Mouse (Mus musculus) hindbrain, embryonic 15.5 days (tissue): Measurements from ENCODE around the gene Ercc1. TPM values are rescaled to one million over a fixed set of nuclear protein-coding genes. Genes with fewer than 3 reads are reported as not detected.
A peak's percentile ranks its signal among the peaks of the same experiment; 100 is the strongest.

Experiments used
- ATAC-seq: fragments of 200-750 bp; cut with Nextera tagmentation; 2 replicates; pipeline ENCODE4 v1.8.0; 2017; ENCODE audit warnings: low read depth, moderate number of reproducible peaks, moderate TSS enrichment; ENCODE audit not compliant: low FRiP score
- H3K27ac ChIP-seq: fragments of 300-500 bp; sonication (generic); replicated peaks from 2 replicates; pipeline ENCODE4 v1.5.1; 2015; ENCODE audit warnings: mild to moderate bottlenecking, inconsistent platforms
- H3K27me3 ChIP-seq: fragments of 300-500 bp; sonication (generic); 2 replicates; pipeline ENCODE4 v1.6.1; 2015; ENCODE audit warnings: control low read depth, inconsistent platforms
- H3K36me3 ChIP-seq: fragments of 300-500 bp; sonication (generic); 2 replicates; pipeline ENCODE4 v1.6.1; 2015; ENCODE audit warnings: control low read depth, inconsistent platforms
- H3K4me1 ChIP-seq: fragments of 300-500 bp; sonication (generic); replicated peaks from 2 replicates; pipeline ENCODE4 v1.6.1; 2015; ENCODE audit warnings: control low read depth, inconsistent platforms
- H3K4me2 ChIP-seq: fragments of 300-500 bp; sonication (generic); 2 replicates; pipeline ENCODE4 v1.6.1; 2015; ENCODE audit warnings: moderate library complexity, mild to moderate bottlenecking, inconsistent platforms
- H3K4me3 ChIP-seq: fragments of 300-500 bp; sonication (generic); 2 replicates; pipeline ENCODE4 v1.5.1; 2015; ENCODE audit warnings: mild to moderate bottlenecking, inconsistent platforms
- H3K9ac ChIP-seq: fragments of 300-500 bp; sonication (generic); 2 replicates; pipeline ENCODE4 v1.6.1; 2015; ENCODE audit warnings: inconsistent platforms
- H3K9me3 ChIP-seq: fragments of 300-500 bp; sonication (generic); 2 replicates; pipeline ENCODE4 v1.6.1; 2016; ENCODE audit warnings: control low read depth, inconsistent platforms
- WGBS: fragments of 180-500 bp; shearing (Covaris S2); methylation state at CpG from one replicate; pipeline ENCODE4 v1.1.7; 2015; 5-methylcytosine and 5-hydroxymethylcytosine counted together
- polyA plus RNA-seq: library from polyadenylated mRNA; unstranded; fragments of >200 nt; fragmentation: Nextera tagmentation; extraction: Ambion mirVana; gene quantifications from 2 replicates; pipeline ENCODE4 v1.2.1, GENCODE M21; 2015

The Ercc1 gene
- polyA plus RNA-seq, 1 experiment from 2014 or later = 84.8 TPM

DNA sequence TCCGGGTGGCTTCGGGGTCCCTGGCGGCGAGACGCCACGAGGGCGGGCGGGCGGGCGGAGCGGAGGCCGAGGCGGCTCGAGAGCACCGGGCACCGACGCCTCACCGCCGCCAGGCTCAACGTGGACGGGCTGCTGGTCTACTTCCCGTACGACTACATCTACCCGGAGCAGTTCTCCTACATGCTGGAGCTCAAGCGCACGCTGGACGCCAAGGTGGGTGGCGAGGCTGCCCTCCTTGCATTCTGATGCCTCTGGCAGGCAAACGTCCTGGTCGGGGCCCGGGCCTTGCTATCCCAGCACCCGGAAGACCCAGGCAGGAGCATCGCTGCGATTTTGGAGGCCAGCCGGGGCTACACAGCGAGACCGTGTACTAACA is 37.6 kb downstream of the Ercc1 start:
- Histone ChIP-seq H3K27me3 (no peaks in the 10 kb centered on the region), H3K9me3 (no peaks in the 10 kb centered on the region), H3K4me1 (peaks cover 17% of the 10 kb centered on the region), H3K27ac (peak overlapping the region; percentile 71), H3K4me2 (peak overlapping the region; percentile 58), H3K4me3 (peak overlapping the region; percentile 93), H3K9ac (peak overlapping the region; percentile 82), H3K36me3 (peaks cover 23% of the 10 kb centered on the region)
- ATAC-seq = peak; percentile 64
- under 1% methylated on average over 28 of the region's 37 CpGs for WGBS

DNA sequence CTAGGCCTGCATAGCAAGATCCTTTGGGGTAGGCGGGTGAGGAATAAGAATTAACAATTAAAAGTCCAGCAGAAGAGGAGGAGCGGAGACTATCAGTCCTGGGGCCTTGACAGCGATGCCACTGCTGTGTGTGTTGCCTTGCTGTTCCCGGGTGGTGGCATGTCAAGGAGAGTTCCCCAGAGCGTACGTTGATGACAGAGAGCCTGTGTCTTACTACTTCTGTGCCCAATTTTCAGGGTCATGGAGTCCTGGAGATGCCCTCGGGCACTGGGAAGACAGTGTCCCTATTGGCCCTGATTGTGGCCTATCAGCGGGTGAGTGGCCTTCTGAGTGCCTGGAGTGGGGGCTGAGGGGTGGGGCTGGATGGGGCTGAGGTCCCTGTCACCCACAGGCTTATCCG is 39.1 kb downstream of the Ercc1 start:
- Histone ChIP-seq H3K4me1 (peaks cover 17% of the 10 kb centered on the region), H3K27ac (no peak overlapping the region), H3K4me3 (no peak overlapping the region), H3K9me3 (no peaks in the 10 kb centered on the region), H3K4me2 (0 out of 2 replicates have a peak overlapping the region, but pooled peaks have one; percentile 58), H3K9ac (no peak overlapping the region), H3K27me3 (no peaks in the 10 kb centered on the region), H3K36me3 (peaks cover 33% of the 10 kb centered on the region)
- no peak for ATAC-seq
- 84% methylated on average over 9 of the region's 9 CpGs for WGBS

DNA sequence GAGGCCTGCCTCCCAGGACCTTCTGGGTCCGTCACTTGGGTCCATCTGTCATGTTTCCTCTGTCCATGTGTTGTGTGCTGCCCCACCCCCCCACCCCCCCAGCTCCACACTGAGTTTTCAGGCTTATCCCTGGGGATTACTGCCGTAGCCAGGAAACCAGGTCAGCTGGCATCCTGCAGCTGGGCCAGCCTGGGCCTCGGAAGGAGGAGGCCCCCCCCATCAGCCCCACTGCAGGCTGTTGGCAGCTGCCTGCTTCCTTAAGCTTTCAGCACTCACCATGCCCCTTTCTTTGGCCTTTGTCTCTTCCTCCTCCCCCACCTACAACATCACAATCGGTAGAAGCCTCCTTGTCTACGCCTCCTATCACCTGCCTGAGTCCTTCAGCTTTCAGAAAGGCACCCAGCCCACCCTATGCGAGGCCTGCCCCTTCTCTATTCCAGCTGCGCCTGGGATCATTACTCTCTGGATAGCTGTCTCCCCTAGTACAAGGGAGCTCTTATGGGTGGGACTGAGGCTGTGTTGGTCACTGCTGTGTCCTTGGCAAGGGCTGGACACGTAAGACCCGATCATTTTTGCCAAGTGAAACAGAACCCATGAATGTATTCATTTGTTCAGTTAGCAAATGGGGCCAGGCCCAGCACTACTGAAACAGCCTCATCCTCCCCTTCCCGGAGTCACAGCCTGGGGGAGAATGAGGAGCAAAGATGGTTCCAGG is 44.3 kb downstream of the Ercc1 start:
- H3K27ac ChIP-seq = no peak overlapping the region
- peaks cover 3% of the 10 kb centered on the region; the same call in 1 of the 2 replicates for H3K4me1 ChIP-seq
- H3K9ac ChIP-seq = no peak overlapping the region
- H3K4me3 ChIP-seq = no peak overlapping the region
- 62% methylated on average over 10 of the region's 10 CpGs for WGBS
- H3K27me3 ChIP-seq = no peaks in the 10 kb centered on the region
- peaks cover 70% of the 10 kb centered on the region for H3K36me3 ChIP-seq
- H3K4me2 ChIP-seq = no peak overlapping the region
- no peaks in the 10 kb centered on the region for H3K9me3 ChIP-seq
- no peak for ATAC-seq

DNA sequence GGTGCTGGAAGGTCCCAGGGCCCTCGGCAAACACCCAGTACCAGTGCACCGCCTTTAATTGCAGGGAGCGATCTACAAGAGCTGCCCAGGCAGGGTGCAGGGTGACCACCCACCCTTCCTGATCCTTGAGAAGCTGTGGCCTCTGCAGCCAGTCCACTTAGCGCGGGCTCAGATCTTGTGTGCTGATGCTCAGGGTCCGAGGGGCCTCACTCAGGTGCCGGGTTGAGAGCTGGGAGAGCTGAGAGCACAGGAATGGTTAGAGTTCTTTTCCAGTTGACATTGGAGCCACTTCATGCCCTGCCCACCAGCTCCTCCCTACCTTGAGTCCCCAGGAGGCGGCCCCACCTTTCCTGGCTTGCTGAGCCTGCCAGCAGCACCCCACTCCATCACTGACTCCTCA is 49.9 kb downstream of the Ercc1 start:
- Histone ChIP-seq H3K4me1 (peaks cover 4% of the 10 kb centered on the region; the same call in 1 of the 2 replicates), H3K9ac (no peak overlapping the region), H3K4me3 (no peak overlapping the region), H3K36me3 (peaks cover 54% of the 10 kb centered on the region), H3K27me3 (0 out of 2 replicates have a peak, but pooled peaks cover 5% of the 10 kb centered on the region), H3K9me3 (no peaks in the 10 kb centered on the region), H3K27ac (no peak overlapping the region), H3K4me2 (no peak overlapping the region)
- ATAC-seq = no peak
- 90% methylated on average over 8 of the region's 8 CpGs for WGBS

DNA sequence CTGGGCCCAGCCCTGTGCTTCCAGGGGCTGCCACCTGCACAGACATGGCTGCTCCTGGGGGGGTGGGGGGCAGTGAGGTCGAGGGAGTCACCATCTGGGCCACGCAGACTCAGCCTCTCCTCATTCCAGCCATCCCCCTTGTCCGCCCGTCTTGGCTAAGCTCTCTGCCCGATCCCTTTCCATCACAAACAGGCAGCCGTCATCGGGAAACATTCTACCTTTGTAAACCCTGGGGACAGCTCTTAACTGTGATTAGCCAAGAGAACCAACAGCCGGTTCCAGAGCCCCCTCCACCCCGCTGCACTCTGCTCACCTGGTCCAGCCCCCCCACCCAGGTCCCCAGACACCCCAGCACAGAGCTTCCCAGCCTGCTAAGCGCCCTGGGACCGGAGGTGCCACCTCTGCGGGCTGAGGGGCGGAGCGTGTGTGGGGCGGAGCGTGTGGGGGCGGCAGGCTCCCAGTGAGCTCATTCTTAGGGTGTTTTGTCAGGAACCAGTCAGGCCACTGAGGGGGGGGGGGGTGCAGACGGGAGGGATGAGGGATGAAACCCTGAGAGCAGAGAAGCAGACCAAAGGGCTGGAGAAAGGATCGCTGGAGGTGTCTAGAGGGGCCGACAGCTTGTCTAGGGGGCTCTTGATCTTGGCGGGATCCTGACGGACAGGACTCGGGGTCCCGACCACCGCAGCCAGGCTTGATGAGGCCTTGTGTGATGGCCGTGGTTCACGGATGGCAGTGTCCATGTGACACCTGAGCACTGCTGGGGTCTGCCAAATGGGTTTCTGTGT is 55.1 kb downstream of the Ercc1 start:
- Histone ChIP-seq H3K9me3 (no peaks in the 10 kb centered on the region), H3K9ac (peak overlapping the region; percentile 2; the same call in 1 of the 2 replicates), H3K27me3 (peaks cover 48% of the 10 kb centered on the region), H3K4me3 (peak overlapping the region; percentile 6; the same call in 1 of the 2 replicates), H3K27ac (no peak overlapping the region), H3K4me2 (peak overlapping the region; percentile 43), H3K4me1 (peaks cover 16% of the 10 kb centered on the region), H3K36me3 (peaks cover 10% of the 10 kb centered on the region)
- 4% methylated on average over 26 of the region's 27 CpGs for WGBS
- ATAC-seq = no peak

DNA sequence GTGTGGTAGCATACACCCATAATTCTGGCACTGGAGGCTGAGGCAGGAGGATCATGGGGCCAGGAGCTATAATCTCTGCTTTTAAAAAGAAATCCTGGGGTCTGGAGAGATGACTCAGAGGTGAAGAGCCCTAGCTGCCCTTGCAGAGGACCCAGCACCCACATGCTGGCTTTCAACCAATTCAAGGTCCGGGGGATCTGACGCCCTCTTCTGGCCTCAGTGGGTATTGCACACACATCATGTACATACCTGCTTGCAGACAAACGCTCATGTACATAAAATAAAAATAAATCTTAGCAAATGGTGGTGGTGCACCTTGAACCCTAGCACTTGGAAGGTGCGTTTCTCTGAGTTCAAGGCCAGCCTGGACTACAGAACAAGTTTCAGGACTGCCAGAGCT is 56.4 kb downstream of the Ercc1 start:
- H3K9ac ChIP-seq = no peak overlapping the region
- H3K27me3 ChIP-seq = peaks cover 53% of the 10 kb centered on the region
- 81% methylated on average over 4 of the region's 4 CpGs for WGBS

DNA sequence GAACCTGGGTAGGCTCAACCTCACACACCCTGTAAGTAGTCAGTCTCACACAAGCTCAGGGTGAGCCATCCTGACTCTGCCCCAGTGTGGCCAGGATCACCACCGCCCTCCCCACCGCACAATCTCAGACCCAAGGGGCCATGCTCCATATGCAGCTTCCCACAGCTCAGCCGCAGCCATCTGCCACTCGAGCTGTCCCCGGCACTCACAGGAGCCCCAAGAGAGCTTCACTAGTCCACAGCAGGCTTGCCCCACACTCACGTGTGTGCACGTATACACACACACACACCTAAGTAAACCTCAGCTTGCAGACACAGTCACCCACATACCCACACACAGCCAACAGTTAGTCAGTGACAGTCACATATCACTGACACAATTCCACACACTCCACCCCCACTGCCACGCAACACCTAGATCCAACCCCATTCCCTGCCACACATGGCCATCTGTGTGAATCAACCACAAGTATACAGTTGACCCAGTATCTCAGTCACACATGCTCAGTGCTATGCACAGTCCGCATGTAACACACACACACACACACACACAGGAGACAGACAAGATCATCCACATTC is 58.0 kb downstream of the Ercc1 start:
- WGBS = 64% methylated on average over 9 of the region's 9 CpGs
- H3K4me3 ChIP-seq = no peak overlapping the region
- no peak for ATAC-seq
- no peak overlapping the region for H3K4me2 ChIP-seq
- peaks cover 55% of the 10 kb centered on the region for H3K27me3 ChIP-seq
- peaks cover 19% of the 10 kb centered on the region for H3K4me1 ChIP-seq
- H3K27ac ChIP-seq = no peak overlapping the region
- H3K36me3 ChIP-seq = no peaks in the 10 kb centered on the region
- H3K9me3 ChIP-seq = no peaks in the 10 kb centered on the region
- no peak overlapping the region for H3K9ac ChIP-seq

More for the DNA sequence above, 56.4 kb downstream of the Ercc1 start:
- Histone ChIP-seq H3K27ac (no peak overlapping the region), H3K36me3 (no peaks in the 10 kb centered on the region), H3K4me1 (peaks cover 19% of the 10 kb centered on the region), H3K4me2 (no peak overlapping the region), H3K4me3 (no peak overlapping the region), H3K9me3 (no peaks in the 10 kb centered on the region)
- no peak for ATAC-seq

DNA sequence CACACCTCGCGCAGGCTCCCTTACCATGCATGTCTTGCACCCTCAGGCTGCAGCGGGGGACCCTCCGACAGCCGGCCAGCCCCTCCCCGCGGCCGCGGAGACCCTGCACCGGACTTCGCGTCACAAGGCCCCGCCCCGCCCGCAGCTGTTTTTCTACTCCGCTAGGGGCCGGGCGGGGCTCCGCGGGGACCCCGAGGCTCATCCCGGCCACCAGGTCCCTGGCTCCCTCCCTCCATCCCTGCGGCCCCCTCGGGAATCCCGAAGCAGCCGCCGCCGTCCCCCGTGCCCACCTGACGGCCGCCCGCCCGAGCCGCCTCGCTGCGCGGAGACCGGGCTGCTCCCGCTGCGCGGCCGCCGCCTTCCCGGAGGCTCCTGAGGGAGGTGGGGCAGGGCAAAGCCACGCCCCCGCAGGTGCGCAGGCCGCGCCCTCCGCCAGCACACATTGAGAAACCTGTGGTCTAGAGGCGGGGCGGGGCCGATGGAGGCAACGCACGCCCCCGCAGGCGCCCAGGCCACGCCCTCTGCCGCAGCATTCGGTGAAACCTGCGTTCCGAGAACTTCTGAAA is 59.2 kb downstream of the Ercc1 start, which contains the start of gene Klc3:
Gene Klc3 (minus strand): TSS at position 374 of the 566 bp plus-strand sequence.
- ATAC-seq = peak; percentile 21; the same call in 1 of the 2 replicates
- Histone ChIP-seq H3K4me1 (peaks cover 19% of the 10 kb centered on the region), H3K27ac (no peak within 1 kb of the TSS), H3K9ac (peak within 1 kb of the TSS; percentile 41; the same call in 1 of the 2 replicates), H3K27me3 (peaks cover 55% of the 10 kb centered on the region), H3K9me3 (no peaks in the 10 kb centered on the region), H3K36me3 (no peaks in the 10 kb centered on the region), H3K4me2 (peak within 1 kb of the TSS; percentile 98), H3K4me3 (peak within 1 kb of the TSS; percentile 54)
- under 1% methylated on average over 47 of the region's 62 CpGs for WGBS

DNA sequence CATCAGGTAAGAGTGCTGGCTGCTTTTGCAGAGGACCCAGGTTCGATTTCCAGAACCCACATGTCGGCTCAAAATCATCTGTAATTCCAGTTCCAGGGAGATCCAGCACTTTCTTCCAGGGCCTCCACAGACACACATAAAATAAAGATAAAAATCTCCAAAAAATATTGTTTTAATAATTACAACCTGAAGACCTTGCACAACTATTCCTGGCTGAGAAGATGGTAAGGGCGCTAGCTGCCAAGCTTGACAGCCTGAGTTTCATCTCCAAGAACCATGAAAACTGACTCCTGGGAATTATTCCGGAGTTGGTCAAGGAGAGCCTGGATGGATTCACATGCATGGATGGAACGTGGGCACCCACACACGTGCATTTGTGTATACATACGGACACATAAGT is 59.9 kb downstream of the Ercc1 start, which contains the start of gene Ckm:
Gene Ckm (plus strand): TSS at position 301 of the 400 bp plus-strand sequence.
- Histone ChIP-seq H3K9ac (peak within 1 kb of the TSS; percentile 41; the same call in 1 of the 2 replicates), H3K4me1 (peaks cover 16% of the 10 kb centered on the region), H3K4me3 (peak within 1 kb of the TSS; percentile 54), H3K9me3 (no peaks in the 10 kb centered on the region), H3K36me3 (no peaks in the 10 kb centered on the region), H3K27me3 (peaks cover 50% of the 10 kb centered on the region), H3K27ac (no peak within 1 kb of the TSS), H3K4me2 (peak within 1 kb of the TSS; percentile 98)
- 56% methylated on average over 7 of the region's 7 CpGs for WGBS
- ATAC-seq = no peak

DNA sequence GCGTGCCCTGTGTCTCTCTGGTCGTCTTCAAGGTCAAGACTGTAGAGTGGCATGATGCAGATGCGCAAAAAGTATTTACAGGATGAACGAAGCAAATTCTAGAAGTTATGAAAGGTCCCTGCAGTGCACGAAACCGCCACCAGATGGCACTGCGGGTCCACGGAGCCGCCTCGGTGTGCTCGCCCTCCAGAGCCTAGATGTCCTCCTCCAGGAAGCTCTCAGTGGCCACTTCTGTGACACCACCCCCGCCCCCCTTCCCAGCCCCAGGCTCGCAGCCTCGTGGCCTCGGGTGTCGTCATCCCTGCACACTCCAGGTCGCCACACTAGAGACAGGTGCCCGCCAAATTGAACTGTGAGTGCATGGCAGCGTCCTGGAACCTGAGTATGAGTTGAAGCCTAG is 60.8 kb downstream of the Ercc1 start:
- 0 out of 2 replicates have a peak overlapping the region, but pooled peaks have one; percentile 11 for H3K4me3 ChIP-seq

More for the DNA sequence above, 60.8 kb downstream of the Ercc1 start:
- H3K27me3 ChIP-seq = peaks cover 44% of the 10 kb centered on the region
- no peak overlapping the region for H3K27ac ChIP-seq
- ATAC-seq = peak; percentile 57
- no peak overlapping the region for H3K9ac ChIP-seq
- peak overlapping the region; percentile 46 for H3K4me2 ChIP-seq
- no peaks in the 10 kb centered on the region for H3K9me3 ChIP-seq
- H3K4me1 ChIP-seq = peaks cover 12% of the 10 kb centered on the region
- WGBS = 4% methylated on average over 19 of the region's 19 CpGs
- H3K36me3 ChIP-seq = no peaks in the 10 kb centered on the region
